Mouse (Mus musculus) embryonic facial prominence, embryonic 11.5 days (tissue): ENCODE measurements around the gene Lsamp. TPM values are rescaled to one million over a fixed set of nuclear protein-coding genes. Genes with fewer than 3 reads are reported as not detected.

ENCODE experiments used
- ATAC-seq: fragments of 200-750 bp; cut with Nextera tagmentation; replicated peaks from 2 replicates; pipeline ENCODE4 v1.8.0; 2017; ENCODE audit warnings: low read depth; ENCODE audit not compliant: insufficient number of reproducible peaks, low FRiP score, low TSS enrichment
- DNase-seq: peaks from one replicate; pipeline ENCODE4 v3.0.0-alpha.2; 2015; ENCODE audit warnings: low spot score
- H3K27ac ChIP-seq: fragments of 300-500 bp; sonication (generic); replicated peaks from 2 replicates; pipeline ENCODE4 v1.5.1; 2014; ENCODE audit warnings: mild to moderate bottlenecking, low read depth, low read length, control low read depth
- H3K27me3 ChIP-seq: fragments of 300-500 bp; sonication (generic); 2 replicates; pipeline ENCODE4 v1.6.1; 2014; ENCODE audit warnings: mild to moderate bottlenecking, low read length, moderate library complexity, mixed read lengths; ENCODE audit not compliant: control insufficient read depth, insufficient read depth
- H3K36me3 ChIP-seq: fragments of 300-500 bp; sonication (generic); replicated peaks from 2 replicates; pipeline ENCODE4 v1.6.1; 2014; ENCODE audit warnings: low read depth, mild to moderate bottlenecking, low read length, moderate library complexity, mixed read lengths; ENCODE audit not compliant: control insufficient read depth, insufficient read depth
- H3K4me1 ChIP-seq: fragments of 300-500 bp; sonication (generic); 2 replicates; pipeline ENCODE4 v1.6.1; 2014; ENCODE audit warnings: low read length, mixed read lengths; ENCODE audit not compliant: control insufficient read depth, insufficient read depth
- H3K4me2 ChIP-seq: fragments of 300-500 bp; sonication (generic); 2 replicates; pipeline ENCODE4 v1.6.1; 2014; ENCODE audit warnings: low read depth, mild to moderate bottlenecking, control low read depth, low read length, moderate library complexity
- H3K4me3 ChIP-seq: fragments of 300-500 bp; sonication (generic); 2 replicates; pipeline ENCODE4 v1.5.1; 2014; ENCODE audit warnings: low read depth, low read length, control low read depth
- H3K9ac ChIP-seq: fragments of 300-500 bp; sonication (generic); replicated peaks from 2 replicates; pipeline ENCODE4 v1.6.1; 2014; ENCODE audit warnings: mild to moderate bottlenecking, control low read depth, low read length
- H3K9me3 ChIP-seq: fragments of 300-500 bp; sonication (generic); replicated peaks from 2 replicates; pipeline ENCODE4 v1.6.1; 2016; ENCODE audit warnings: mild to moderate bottlenecking, low read length, inconsistent platforms, mixed read lengths; ENCODE audit not compliant: control insufficient read depth
- WGBS: fragments of 180-500 bp; shearing (Covaris S2); extraction: QIAGEN DNeasy Blood & Tissue Kit; methylation state at CpG from one replicate; pipeline ENCODE4 v1.1.7; 2014; 5-methylcytosine and 5-hydroxymethylcytosine counted together
- microRNA-seq: library from miRNA; unstranded; fragments of <30 nt; microRNA quantifications from one replicate; pipeline ENCODE4, GENCODE M21; 2016; ENCODE audit warnings: borderline number of aligned reads
- polyA plus RNA-seq: library from polyadenylated mRNA; unstranded; fragments of >200 nt; fragmentation: Nextera tagmentation; extraction: Ambion mirVana; gene quantifications from 2 replicates; pipeline ENCODE4 v1.2.1, GENCODE M21; 2014

The Lsamp gene
- polyA plus RNA-seq, 1 experiment from 2014 or later, result 5.7 TPM

GRCm38 (mm10) chr16:42190114-42191045 lies 2206.2 kb downstream of the Lsamp start:
- H3K9me3 ChIP-seq, result no peaks in the 10 kb centered on the region
- H3K27ac ChIP-seq, result peak overlapping the region; percentile 92
- H3K4me3 ChIP-seq, result peak overlapping the region; percentile 48
- H3K9ac ChIP-seq, result peak overlapping the region; percentile 83
- under 1% methylated on average over 44 of the region's 44 CpGs for WGBS
- H3K36me3 ChIP-seq, result no peaks in the 10 kb centered on the region
- H3K27me3 ChIP-seq, result no peaks in the 10 kb centered on the region
- ATAC-seq (peak; percentile 98), DNase-seq (peak; percentile 93)
- peak overlapping the region; percentile 82 for H3K4me2 ChIP-seq
- no peaks in the 10 kb centered on the region for H3K4me1 ChIP-seq

Small RNA genes within 50 kb of the gene (microRNA-seq; reads per million reads assigned to microRNA genes)
- gene Gm27887 (not detected), gene Gm47276 (not detected)
